Mouse (Mus musculus): Measurements from ENCODE around the gene Ttc7b.

DNA sequence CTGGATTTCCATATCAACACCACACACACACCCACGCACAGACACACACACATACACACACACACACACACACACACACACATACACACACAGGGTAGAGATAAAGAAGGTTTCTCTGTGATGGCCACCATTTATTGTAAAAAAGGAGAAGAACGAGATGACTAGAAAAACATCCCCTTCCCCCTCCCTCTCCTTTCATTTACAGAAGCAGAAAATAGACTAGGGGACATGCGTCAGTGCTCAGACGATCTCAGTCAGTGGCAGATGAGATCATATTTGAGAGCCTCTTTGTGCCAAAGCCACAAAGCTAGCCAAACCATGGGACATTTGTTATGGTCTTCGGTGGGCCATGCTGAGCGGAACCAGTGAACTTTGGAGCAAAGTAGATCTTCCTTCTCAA, 75.4 kb downstream of the Ttc7b start:
- no peak for TF ChIP-seq POLR2A (IDR thresholded peaks at IDR 0.05; ENCODE audit: insufficient read depth, low read depth, low read length)
- no peak for TF ChIP-seq EP300 (IDR thresholded peaks at IDR 0.05; ENCODE audit: insufficient read depth, low read depth, low read length)

Measured in heart, adult 2 months (tissue).